Mouse (Mus musculus): ENCODE measurements around the gene Ctnna3.

Gene Ctnna3

GRCm38 (mm10) chr10:63480066-63480465 lies 50.2 kb downstream of the Ctnna3 start:
- in situ Hi-C loops (cut with MboI; ENCODE audit: unreplicated experiment in 2 of 2): no loop called here

GRCm38 (mm10) chr10:63488346-63488745 lies 58.4 kb downstream of the Ctnna3 start:
- in situ Hi-C loops (cut with MboI; ENCODE audit: unreplicated experiment in 2 of 2): no loop called here

GRCm38 (mm10) chr10:63523956-63524355 lies 94.1 kb downstream of the Ctnna3 start:
- in situ Hi-C loops (cut with MboI; ENCODE audit: unreplicated experiment in 2 of 2): no loop called here

- in situ Hi-C loops (cut with MboI; ENCODE audit: unreplicated experiment in 2 of 2): no loop called here
Observed at GRCm38 (mm10) chr10:63526027-63526426, 96.1 kb downstream of the Ctnna3 start.

- in situ Hi-C loops (cut with MboI; ENCODE audit: unreplicated experiment in 2 of 2): no loop called here
Observed at GRCm38 (mm10) chr10:63532381-63532780, 102.5 kb downstream of the Ctnna3 start.

- in situ Hi-C loops (cut with MboI; ENCODE audit: unreplicated experiment in 2 of 2): no loop called here
Observed at GRCm38 (mm10) chr10:63541754-63542153, 111.9 kb downstream of the Ctnna3 start.

GRCm38 (mm10) chr10:63542493-63542892 lies 112.6 kb downstream of the Ctnna3 start:
- in situ Hi-C loops (cut with MboI; ENCODE audit: unreplicated experiment in 2 of 2): no loop called here

- in situ Hi-C loops (cut with MboI; ENCODE audit: unreplicated experiment in 2 of 2): no loop called here
Observed at GRCm38 (mm10) chr10:63566691-63567090, 136.8 kb downstream of the Ctnna3 start.

GRCm38 (mm10) chr10:63571561-63571960 lies 141.7 kb downstream of the Ctnna3 start:
- in situ Hi-C loops (cut with MboI; ENCODE audit: unreplicated experiment in 2 of 2): no loop called here

- in situ Hi-C loops (cut with MboI; ENCODE audit: unreplicated experiment in 2 of 2): no loop called here
Observed at GRCm38 (mm10) chr10:63572866-63573265, 143.0 kb downstream of the Ctnna3 start.

- in situ Hi-C loops (cut with MboI; ENCODE audit: unreplicated experiment in 2 of 2): no loop called here
Observed at GRCm38 (mm10) chr10:63574100-63574609, 144.3 kb downstream of the Ctnna3 start.

GRCm38 (mm10) chr10:63582608-63583007 lies 152.7 kb downstream of the Ctnna3 start:
- in situ Hi-C loops (cut with MboI; ENCODE audit: unreplicated experiment in 2 of 2): no loop called here

GRCm38 (mm10) chr10:63583798-63584374 lies 154.0 kb downstream of the Ctnna3 start:
- in situ Hi-C loops (cut with MboI; ENCODE audit: unreplicated experiment in 2 of 2): no loop called here

- in situ Hi-C loops (cut with MboI; ENCODE audit: unreplicated experiment in 2 of 2): no loop called here
Observed at GRCm38 (mm10) chr10:63599417-63599816, 169.5 kb downstream of the Ctnna3 start.

GRCm38 (mm10) chr10:63601206-63601605 lies 171.3 kb downstream of the Ctnna3 start:
- in situ Hi-C loops (cut with MboI; ENCODE audit: unreplicated experiment in 2 of 2): no loop called here

- in situ Hi-C loops (cut with MboI; ENCODE audit: unreplicated experiment in 2 of 2): no loop called here
Observed at GRCm38 (mm10) chr10:63628546-63628945, 198.6 kb downstream of the Ctnna3 start.

- in situ Hi-C loops (cut with MboI; ENCODE audit: unreplicated experiment in 2 of 2): no loop called here
Observed at GRCm38 (mm10) chr10:63633915-63634314, 204.0 kb downstream of the Ctnna3 start.

- in situ Hi-C loops (cut with MboI; ENCODE audit: unreplicated experiment in 2 of 2): no loop called here
Observed at GRCm38 (mm10) chr10:63637987-63638386, 208.1 kb downstream of the Ctnna3 start.

GRCm38 (mm10) chr10:63647300-63647699 lies 217.4 kb downstream of the Ctnna3 start:
- in situ Hi-C loops (cut with MboI; ENCODE audit: unreplicated experiment in 2 of 2): no loop called here

GRCm38 (mm10) chr10:63650307-63650706 lies 220.4 kb downstream of the Ctnna3 start:
- in situ Hi-C loops (cut with MboI; ENCODE audit: unreplicated experiment in 2 of 2): no loop called here

GRCm38 (mm10) chr10:63652887-63653286 lies 223.0 kb downstream of the Ctnna3 start:
- in situ Hi-C loops (cut with MboI; ENCODE audit: unreplicated experiment in 2 of 2): no loop called here

GRCm38 (mm10) chr10:63653571-63653970 lies 223.7 kb downstream of the Ctnna3 start:
- in situ Hi-C loops (cut with MboI; ENCODE audit: unreplicated experiment in 2 of 2): no loop called here

GRCm38 (mm10) chr10:63654560-63654959 lies 224.7 kb downstream of the Ctnna3 start:
- in situ Hi-C loops (cut with MboI; ENCODE audit: unreplicated experiment in 2 of 2): no loop called here

Data from v-Abl transformed pro-B cells (cell line).